Mouse (Mus musculus) forebrain, embryonic 15.5 days (tissue): Measurements from ENCODE around the gene Fitm2. TPM values are rescaled to one million over a fixed set of nuclear protein-coding genes. Genes with fewer than 3 reads are reported as not detected.

Experiments used
- ATAC-seq: fragments of 200-750 bp; cut with Nextera tagmentation; replicated peaks from 2 replicates; pipeline ENCODE4 v1.8.0; 2017; ENCODE audit warnings: mild to moderate bottlenecking, moderate TSS enrichment, moderate library complexity
- H3K27ac ChIP-seq: fragments of 300-500 bp; sonication (generic); replicated peaks from 2 replicates; pipeline ENCODE4 v1.5.1; 2015; ENCODE audit warnings: mild to moderate bottlenecking, inconsistent platforms
- H3K27me3 ChIP-seq: fragments of 300-500 bp; sonication (generic); 2 replicates; pipeline ENCODE4 v1.6.1; 2015; ENCODE audit warnings: inconsistent platforms
- H3K36me3 ChIP-seq: fragments of 300-500 bp; sonication (generic); 2 replicates; pipeline ENCODE4 v1.6.1; 2015; ENCODE audit warnings: mild to moderate bottlenecking, inconsistent platforms
- H3K4me1 ChIP-seq: fragments of 300-500 bp; sonication (generic); 2 replicates; pipeline ENCODE4 v1.6.1; 2015; ENCODE audit warnings: inconsistent platforms
- H3K4me2 ChIP-seq: fragments of 300-500 bp; sonication (generic); replicated peaks from 2 replicates; pipeline ENCODE4 v1.6.1; 2015; ENCODE audit warnings: mild to moderate bottlenecking, inconsistent platforms
- H3K4me3 ChIP-seq: fragments of 300-500 bp; sonication (generic); 2 replicates; pipeline ENCODE4 v1.5.1; 2015; ENCODE audit warnings: mild to moderate bottlenecking, inconsistent platforms
- H3K9ac ChIP-seq: fragments of 300-500 bp; sonication (generic); replicated peaks from 2 replicates; pipeline ENCODE4 v1.6.1; 2015; ENCODE audit warnings: mild to moderate bottlenecking, inconsistent platforms
- H3K9me3 ChIP-seq: fragments of 300-500 bp; sonication (generic); 2 replicates; pipeline ENCODE4 v1.6.1; 2016; ENCODE audit warnings: inconsistent platforms
- WGBS: fragments of 180-500 bp; shearing (Covaris S2); methylation state at CpG from one replicate; pipeline ENCODE4 v1.1.7; 2015; ENCODE audit warnings: mixed read lengths; 5-methylcytosine and 5-hydroxymethylcytosine counted together
- polyA plus RNA-seq: library from polyadenylated mRNA; unstranded; fragments of >200 nt; fragmentation: Nextera tagmentation; extraction: Ambion mirVana; gene quantifications from 2 replicates; pipeline ENCODE4 v1.2.1, GENCODE M21; 2015

Fitm2 gene
- polyA plus RNA-seq, 1 experiment from 2014 or later, result 12.3 TPM

GRCm38 (mm10) chr2:163481539-163482029, 9.2 kb upstream of the Fitm2 start:
- 0 out of 2 replicates have a peak overlapping the region, but pooled peaks have one; percentile 8 for H3K4me3 ChIP-seq
- H3K27ac ChIP-seq, result no peak overlapping the region
- peaks cover 19% of the 10 kb centered on the region for H3K27me3 ChIP-seq
- H3K4me1 ChIP-seq, result peaks cover 7% of the 10 kb centered on the region; the same call in 1 of the 2 replicates
- WGBS, result 3% methylated on average over 21 of the region's 21 CpGs
- no peaks in the 10 kb centered on the region for H3K36me3 ChIP-seq
- H3K4me2 ChIP-seq, result peak overlapping the region; percentile 28
- peak overlapping the region; percentile 15; the same call in 1 of the 2 replicates for H3K9ac ChIP-seq
- ATAC-seq, result no peak
- no peaks in the 10 kb centered on the region for H3K9me3 ChIP-seq

GRCm38 (mm10) chr2:163480191-163480825, 7.9 kb upstream of the Fitm2 start:
- Histone ChIP-seq H3K4me1 (peaks cover 7% of the 10 kb centered on the region; the same call in 1 of the 2 replicates), H3K27ac (no peak overlapping the region), H3K9ac (no peak overlapping the region), H3K9me3 (no peaks in the 10 kb centered on the region), H3K27me3 (peaks cover 19% of the 10 kb centered on the region), H3K36me3 (no peaks in the 10 kb centered on the region), H3K4me3 (no peak overlapping the region), H3K4me2 (no peak overlapping the region)
- 49% methylated on average over 18 of the region's 18 CpGs for WGBS
- ATAC-seq, result no peak

- ATAC-seq, result no peak; the same call in 1 of the 2 replicates
- Histone ChIP-seq H3K4me2 (peak overlapping the region; percentile 78), H3K36me3 (peaks cover 22% of the 10 kb centered on the region), H3K9ac (peak overlapping the region; percentile 74), H3K4me3 (peak overlapping the region; percentile 69), H3K4me1 (peaks cover 11% of the 10 kb centered on the region), H3K9me3 (no peaks in the 10 kb centered on the region), H3K27ac (peak overlapping the region; percentile 51), H3K27me3 (no peaks in the 10 kb centered on the region)
- WGBS, result 5% methylated on average over 36 of the region's 36 CpGs
Observed at GRCm38 (mm10) chr2:163471710-163472465, 541 bp downstream of the Fitm2 start.

DNA sequence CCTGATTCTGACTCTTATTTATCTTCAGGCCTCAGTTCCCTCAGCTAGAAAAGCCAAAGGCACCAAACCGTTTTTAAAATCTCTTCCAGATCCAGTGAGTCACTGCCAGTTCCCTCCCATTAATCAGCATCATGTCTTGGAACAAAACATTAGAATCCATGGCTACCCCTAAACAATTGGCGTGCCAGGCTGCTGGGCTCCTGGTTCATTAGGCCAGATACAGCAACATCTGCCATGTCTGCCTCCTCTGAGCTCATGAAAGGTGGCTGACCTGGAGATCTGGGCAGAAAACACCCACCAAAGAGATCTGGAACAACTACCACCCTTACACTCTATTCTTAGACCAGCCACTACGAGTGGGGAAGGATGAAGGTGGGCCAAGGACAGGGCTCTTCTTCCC, 1.3 kb downstream of the Fitm2 start:
- ATAC-seq, result no peak
- WGBS, result 59% methylated on average over 3 of the region's 3 CpGs
- no peak overlapping the region for H3K27ac ChIP-seq
- no peaks in the 10 kb centered on the region for H3K27me3 ChIP-seq
- H3K4me2 ChIP-seq, result peak overlapping the region; percentile 78; the same call in 1 of the 2 replicates
- H3K9me3 ChIP-seq, result no peaks in the 10 kb centered on the region
- H3K9ac ChIP-seq, result no peak overlapping the region
- peaks cover 22% of the 10 kb centered on the region for H3K36me3 ChIP-seq
- H3K4me3 ChIP-seq, result peak overlapping the region; percentile 69; the same call in 1 of the 2 replicates
- H3K4me1 ChIP-seq, result peaks cover 11% of the 10 kb centered on the region

- ATAC-seq, result no peak
- no peaks in the 10 kb centered on the region for H3K9me3 ChIP-seq
- H3K9ac ChIP-seq, result no peak overlapping the region
- 97% methylated on average over 15 of the region's 15 CpGs for WGBS
- H3K27ac ChIP-seq, result no peak overlapping the region
- H3K4me2 ChIP-seq, result no peak overlapping the region
- no peaks in the 10 kb centered on the region for H3K27me3 ChIP-seq
- no peak overlapping the region for H3K4me3 ChIP-seq
- H3K36me3 ChIP-seq, result peaks cover 22% of the 10 kb centered on the region
- peaks cover 11% of the 10 kb centered on the region for H3K4me1 ChIP-seq
Observed at GRCm38 (mm10) chr2:163469711-163470110, 2.7 kb downstream of the Fitm2 start.

GRCm38 (mm10) chr2:163468866-163469265, 3.6 kb downstream of the Fitm2 start:
- Histone ChIP-seq H3K9ac (no peak overlapping the region), H3K4me1 (peaks cover 11% of the 10 kb centered on the region), H3K36me3 (peaks cover 22% of the 10 kb centered on the region), H3K4me3 (no peak overlapping the region), H3K9me3 (no peaks in the 10 kb centered on the region), H3K27me3 (no peaks in the 10 kb centered on the region), H3K27ac (no peak overlapping the region), H3K4me2 (no peak overlapping the region)
- ATAC-seq, result no peak
- 90% methylated on average over 6 of the region's 6 CpGs for WGBS

DNA sequence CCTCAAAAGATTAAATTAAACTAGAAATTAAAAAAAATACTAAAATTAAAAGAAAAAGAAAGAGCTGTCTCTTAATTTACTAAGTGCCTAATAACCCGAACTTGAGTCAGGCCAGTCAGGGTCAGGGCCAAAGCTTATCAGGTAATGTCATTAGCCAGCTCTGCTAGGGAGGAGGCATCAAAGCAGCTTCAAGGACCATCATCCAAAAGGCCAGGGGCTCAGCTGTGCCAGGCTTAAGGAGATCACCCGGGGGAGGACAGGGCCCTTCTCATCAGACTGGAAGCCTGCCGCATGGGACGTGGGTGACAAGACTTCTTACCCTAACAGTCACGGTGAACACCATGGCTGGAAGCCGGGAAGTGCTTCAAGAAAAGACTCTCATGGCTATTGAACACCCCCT, 4.8 kb downstream of the Fitm2 start:
- no peak for ATAC-seq
- peaks cover 11% of the 10 kb centered on the region for H3K4me1 ChIP-seq
- no peak overlapping the region for H3K4me3 ChIP-seq
- H3K9me3 ChIP-seq, result no peaks in the 10 kb centered on the region
- no peak overlapping the region for H3K9ac ChIP-seq
- WGBS, result 92% methylated on average over 6 of the region's 6 CpGs
- peaks cover 22% of the 10 kb centered on the region for H3K36me3 ChIP-seq
- H3K27ac ChIP-seq, result no peak overlapping the region
- H3K4me2 ChIP-seq, result no peak overlapping the region
- H3K27me3 ChIP-seq, result no peaks in the 10 kb centered on the region

- no peak overlapping the region for H3K4me3 ChIP-seq
Observed at GRCm38 (mm10) chr2:163466771-163467170, 5.7 kb downstream of the Fitm2 start.

GRCm38 (mm10) chr2:163464562-163464961, 7.9 kb downstream of the Fitm2 start:
- H3K36me3 ChIP-seq, result peaks cover 20% of the 10 kb centered on the region
- 76% methylated on average over 6 of the region's 6 CpGs for WGBS
- no peak overlapping the region for H3K27ac ChIP-seq
- no peak overlapping the region for H3K9ac ChIP-seq
- no peaks in the 10 kb centered on the region for H3K9me3 ChIP-seq
- no peak overlapping the region for H3K4me3 ChIP-seq
- no peaks in the 10 kb centered on the region for H3K27me3 ChIP-seq
- no peaks in the 10 kb centered on the region for H3K4me1 ChIP-seq
- H3K4me2 ChIP-seq, result no peak overlapping the region
- no peak for ATAC-seq

More at GRCm38 (mm10) chr2:163466771-163467170, 5.7 kb downstream of the Fitm2 start:
- Histone ChIP-seq H3K4me2 (no peak overlapping the region), H3K9ac (no peak overlapping the region), H3K27ac (no peak overlapping the region), H3K36me3 (peaks cover 22% of the 10 kb centered on the region), H3K4me1 (peaks cover 9% of the 10 kb centered on the region), H3K9me3 (no peaks in the 10 kb centered on the region), H3K27me3 (no peaks in the 10 kb centered on the region)
- ATAC-seq, result no peak
- WGBS, result 86% methylated on average over 8 of the region's 8 CpGs

DNA sequence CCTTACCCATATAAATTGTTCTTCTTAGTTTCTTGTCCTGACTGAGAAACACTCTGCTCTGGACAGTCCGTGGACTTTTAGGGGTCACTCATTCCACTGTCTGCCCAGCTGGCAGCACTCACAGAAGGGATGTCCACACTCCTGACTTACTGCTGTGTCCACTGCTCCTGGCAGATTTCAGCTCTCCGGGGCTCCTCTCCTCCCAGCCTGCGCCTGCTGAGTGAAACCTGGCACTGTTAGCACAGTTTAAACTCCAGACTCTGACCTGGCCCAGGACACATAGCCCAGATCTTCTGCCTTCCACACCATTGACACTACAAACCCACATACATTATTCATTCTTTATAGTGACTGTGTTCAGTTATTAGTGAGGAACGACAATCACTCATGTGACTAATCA, 8.4 kb downstream of the Fitm2 start:
- 84% methylated on average over 4 of the region's 4 CpGs for WGBS
- Histone ChIP-seq H3K27ac (no peak overlapping the region), H3K4me3 (no peak overlapping the region), H3K36me3 (peaks cover 15% of the 10 kb centered on the region), H3K9ac (no peak overlapping the region), H3K4me2 (no peak overlapping the region), H3K4me1 (0 out of 2 replicates have a peak, but pooled peaks cover 5% of the 10 kb centered on the region), H3K27me3 (no peaks in the 10 kb centered on the region), H3K9me3 (no peaks in the 10 kb centered on the region)
- no peak for ATAC-seq

GRCm38 (mm10) chr2:163463251-163463769, 9.1 kb downstream of the Fitm2 start:
- Histone ChIP-seq H3K4me3 (no peak overlapping the region), H3K9ac (no peak overlapping the region), H3K9me3 (no peaks in the 10 kb centered on the region), H3K4me2 (no peak overlapping the region), H3K4me1 (0 out of 2 replicates have a peak, but pooled peaks cover 11% of the 10 kb centered on the region), H3K27me3 (no peaks in the 10 kb centered on the region), H3K27ac (no peak overlapping the region), H3K36me3 (peaks cover 8% of the 10 kb centered on the region; the same call in 1 of the 2 replicates)
- ATAC-seq, result no peak
- WGBS, result 70% methylated on average over 10 of the region's 10 CpGs

DNA sequence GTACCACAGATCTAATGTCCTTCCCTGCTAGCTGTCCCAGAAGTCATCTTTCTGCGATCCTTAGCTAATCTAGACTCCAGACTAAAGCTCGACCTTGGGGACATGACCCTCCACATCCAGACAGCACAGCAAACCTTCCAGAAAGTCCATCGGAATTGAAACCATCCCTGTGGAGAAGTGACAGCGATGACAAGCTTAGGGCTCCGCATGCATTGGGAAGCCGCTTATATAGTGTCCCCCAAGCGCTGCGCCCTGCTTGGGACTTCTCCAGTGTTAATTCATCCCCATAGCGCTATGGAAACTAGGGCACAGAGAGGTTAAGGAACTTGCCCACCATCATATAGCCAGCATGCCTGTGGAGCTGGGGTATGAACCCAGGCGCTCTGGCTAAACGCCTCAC, 9.6 kb downstream of the Fitm2 start:
- no peaks in the 10 kb centered on the region for H3K9me3 ChIP-seq
- 78% methylated on average over 11 of the region's 11 CpGs for WGBS
- H3K4me1 ChIP-seq, result 0 out of 2 replicates have a peak, but pooled peaks cover 11% of the 10 kb centered on the region
- no peak for ATAC-seq
- H3K27ac ChIP-seq, result no peak overlapping the region
- no peaks in the 10 kb centered on the region for H3K27me3 ChIP-seq
- peaks cover 3% of the 10 kb centered on the region; the same call in 1 of the 2 replicates for H3K36me3 ChIP-seq
- H3K9ac ChIP-seq, result no peak overlapping the region
- H3K4me3 ChIP-seq, result no peak overlapping the region
- no peak overlapping the region for H3K4me2 ChIP-seq
